Mouse (Mus musculus) kidney, adult 2 months (tissue): Measurements from ENCODE around the gene Ugt2a3.
"Not testable (repeated sequence)": the region's sequence is repeated elsewhere in the genome, so short reads cannot be mapped to it uniquely, and the experiment has no call there.

Experiments used
- CTCF ChIP-seq: fragments of 200-500 bp; conservative IDR thresholded peaks from 2 replicates; pipeline ENCODE4 v1.5.1; 2011; ENCODE audit warnings: low read depth, mild to moderate bottlenecking, control low read depth, low read length, moderate library complexity, mixed read lengths; ENCODE audit not compliant: insufficient read depth, insufficient read length
- POLR2A ChIP-seq: fragments of 200-500 bp; IDR thresholded peaks from one replicate; pipeline ENCODE4 v1.6.1; 2011; ENCODE audit warnings: low read depth, low read length, control low read depth

- not testable (repeated sequence) for TF ChIP-seq CTCF, POLR2A
Observed at GRCm38 (mm10) chr5:87275986-87276385, 61.0 kb downstream of the Ugt2a3 start.
